Mouse (Mus musculus) frontal cortex, postnatal 14 days (tissue): Measurements from ENCODE around the gene Gm42372.

ENCODE experiments used
- DNase-seq, 2 experiments: peaks; one replicate each; pipeline ENCODE4 v3.0.0; 2022; ENCODE audit warnings: low spot score in 2 of 2

Gm42372 gene

DNA sequence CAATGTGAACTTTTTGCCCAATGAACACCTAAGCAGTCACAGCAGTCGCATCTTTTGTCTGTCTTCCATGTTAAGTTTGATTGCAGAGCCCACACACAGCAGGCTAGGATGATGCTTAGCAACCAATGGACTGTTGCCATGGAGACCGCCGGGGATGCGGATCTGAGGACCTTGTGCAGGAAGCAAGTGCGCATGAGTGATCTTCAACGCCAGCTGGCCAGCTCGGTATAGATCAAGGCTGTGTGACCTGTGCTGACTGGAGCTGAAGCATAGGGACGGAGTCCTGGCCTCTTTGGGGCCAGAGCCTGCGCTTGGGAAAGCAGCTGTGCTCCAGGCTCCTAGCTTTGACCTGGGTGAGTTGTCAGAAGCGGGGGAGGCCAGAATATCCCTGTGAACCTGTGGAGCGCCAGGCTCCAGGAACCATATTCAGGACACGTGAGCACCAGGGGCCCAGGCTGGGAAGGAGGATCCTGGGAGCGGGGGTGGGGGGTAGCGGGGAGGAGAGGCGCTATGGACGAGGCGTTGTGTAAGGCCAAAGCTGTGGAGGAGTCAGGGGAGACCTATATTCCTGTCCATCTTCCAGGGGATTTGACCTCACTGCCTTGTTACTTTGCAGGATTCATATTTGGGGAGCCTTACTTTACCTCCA lies 23.2 kb upstream of the Gm42372 start, which contains the start of gene Pnmal1:
Gene Pnmal1 (plus strand): TSS at position 141 of the 649 bp plus-strand sequence.
- peak; percentile 90 to 91 for DNase-seq

DNA sequence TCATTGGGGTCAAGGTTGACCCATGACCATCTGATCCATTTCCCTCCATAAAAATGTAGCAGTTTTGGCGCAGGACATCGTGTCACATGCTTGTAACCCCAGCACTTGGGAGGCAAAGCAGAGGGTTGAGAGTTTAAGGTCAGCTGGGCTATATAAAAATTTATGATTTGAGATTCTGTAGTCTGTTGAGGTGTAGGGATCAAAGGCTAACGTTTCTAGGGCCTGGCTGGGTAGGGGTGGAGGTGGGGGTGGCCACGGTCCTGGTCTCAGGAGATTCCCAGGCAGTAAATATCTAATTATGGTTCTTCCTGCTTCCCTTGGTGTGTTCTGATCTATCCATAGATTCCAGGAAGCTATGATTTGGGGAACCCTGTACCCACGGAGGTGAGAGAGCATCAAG lies 21.2 kb upstream of the Gm42372 start:
- no peak for DNase-seq

DNA sequence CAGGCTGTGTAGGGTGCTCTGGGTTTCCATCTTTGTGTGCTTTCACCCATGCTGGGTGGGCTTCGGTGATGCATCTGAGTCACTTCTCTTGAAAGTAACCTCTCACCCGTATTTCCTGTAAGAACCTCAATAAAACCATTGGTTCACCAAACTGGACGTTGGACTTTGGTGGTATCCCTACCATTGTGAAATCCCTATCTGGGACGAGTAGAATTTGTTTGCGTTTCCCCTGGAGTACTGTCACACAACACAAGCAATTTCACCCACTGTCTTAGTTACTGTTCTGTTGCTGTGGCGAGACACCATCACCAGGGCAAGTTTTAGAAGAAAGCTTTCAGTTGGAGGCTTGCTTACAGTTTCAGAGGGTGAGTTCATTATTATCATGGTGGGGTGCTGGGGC lies 14.5 kb upstream of the Gm42372 start:
- DNase-seq: no peak

DNA sequence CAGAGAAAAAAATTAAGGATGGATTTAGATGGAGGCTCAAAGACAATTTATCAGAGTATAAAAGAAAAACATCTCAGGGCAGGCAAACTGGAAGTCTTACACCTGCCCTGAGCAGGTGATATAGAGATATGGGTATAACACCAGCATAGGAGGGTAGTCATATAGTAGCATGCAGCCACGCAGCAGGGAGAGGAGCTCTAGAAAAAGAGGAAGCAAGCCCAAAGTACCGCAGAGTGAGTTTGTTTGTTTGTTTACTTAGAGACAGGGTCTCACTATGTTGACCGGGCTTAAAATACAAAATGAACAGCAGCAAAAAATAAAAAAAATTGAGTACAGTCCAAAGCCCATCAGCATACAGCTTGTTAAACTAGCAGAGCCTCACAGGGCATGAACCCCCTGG lies 11.7 kb upstream of the Gm42372 start:
- DNase-seq: no peak

DNA sequence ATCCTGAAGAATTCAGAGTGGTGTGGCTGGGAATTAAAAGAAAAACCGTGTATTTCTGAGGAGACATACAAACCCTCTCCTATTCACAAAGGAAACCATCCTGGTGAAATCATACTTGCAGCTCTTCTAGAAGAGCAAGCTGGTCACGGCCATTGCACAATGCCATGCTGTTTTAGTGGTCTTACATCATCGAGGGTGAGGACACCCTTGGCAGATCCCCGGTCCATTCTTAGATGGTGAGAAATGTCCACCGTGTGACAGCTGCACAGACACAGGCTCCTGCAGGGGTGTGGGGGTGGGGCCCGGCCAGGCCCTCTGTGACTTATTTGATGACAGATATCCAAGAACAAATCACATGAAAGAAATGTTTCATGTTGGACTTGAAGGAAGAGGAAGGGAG lies 8.9 kb upstream of the Gm42372 start:
- DNase-seq: no peak

DNA sequence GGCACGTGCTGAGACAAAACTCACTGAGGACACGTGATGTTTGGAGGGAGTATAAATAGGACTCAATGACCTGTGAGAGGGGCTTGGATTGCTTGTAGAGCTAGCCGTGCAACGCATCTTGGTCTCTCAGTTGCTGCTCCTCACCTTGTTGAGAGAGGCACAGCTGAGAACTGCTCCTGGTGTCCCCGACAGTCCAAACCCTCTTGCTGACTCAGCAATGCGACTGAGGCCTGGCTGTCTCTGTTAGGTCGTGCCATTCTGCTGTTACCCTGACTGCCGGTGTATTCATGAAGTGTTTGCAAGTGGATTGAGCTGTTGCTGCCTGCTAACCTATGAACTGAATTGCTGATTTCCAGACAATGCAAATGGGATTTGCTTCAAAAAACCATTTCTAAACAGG lies 6.6 kb upstream of the Gm42372 start:
- no peak for DNase-seq

DNA sequence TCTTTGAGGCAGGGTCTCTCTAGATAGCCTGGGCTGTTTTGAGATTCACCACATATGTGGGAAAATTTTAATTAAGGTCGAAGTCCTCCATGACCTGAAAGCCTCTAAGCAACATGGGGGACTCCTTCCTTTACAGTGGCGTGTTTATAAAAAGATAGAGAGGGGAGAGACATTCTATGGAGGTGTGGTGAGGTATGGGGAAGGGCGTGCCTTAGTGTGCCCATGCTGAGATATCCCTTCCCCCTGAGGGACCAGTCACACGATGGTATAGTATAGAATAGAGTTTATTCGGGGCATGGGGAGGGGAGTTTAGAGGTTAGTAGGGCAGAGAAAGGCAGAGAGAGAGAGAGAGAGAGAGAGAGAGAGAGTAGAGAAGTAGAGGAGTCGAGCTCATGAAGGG lies 4.7 kb upstream of the Gm42372 start:
- DNase-seq: no peak

DNA sequence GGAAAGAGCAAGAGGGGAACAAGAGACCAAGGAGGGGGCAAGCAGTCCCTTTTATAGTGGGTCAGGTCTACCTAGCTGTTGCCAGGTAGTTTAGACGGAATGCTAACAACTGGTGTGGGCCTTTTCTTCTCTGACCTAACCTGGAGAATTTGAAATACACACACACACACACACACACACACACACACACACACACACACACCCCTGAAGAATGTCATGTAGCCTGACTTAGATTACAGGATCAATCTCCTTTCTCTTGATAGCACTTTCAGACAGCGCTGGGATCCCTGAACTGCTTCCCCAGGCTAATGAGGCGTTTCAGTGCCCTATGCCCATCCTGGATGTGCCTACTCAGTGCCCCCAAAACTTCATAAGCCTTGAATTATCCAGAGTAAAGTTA lies 4.3 kb upstream of the Gm42372 start:
- DNase-seq: no peak

DNA sequence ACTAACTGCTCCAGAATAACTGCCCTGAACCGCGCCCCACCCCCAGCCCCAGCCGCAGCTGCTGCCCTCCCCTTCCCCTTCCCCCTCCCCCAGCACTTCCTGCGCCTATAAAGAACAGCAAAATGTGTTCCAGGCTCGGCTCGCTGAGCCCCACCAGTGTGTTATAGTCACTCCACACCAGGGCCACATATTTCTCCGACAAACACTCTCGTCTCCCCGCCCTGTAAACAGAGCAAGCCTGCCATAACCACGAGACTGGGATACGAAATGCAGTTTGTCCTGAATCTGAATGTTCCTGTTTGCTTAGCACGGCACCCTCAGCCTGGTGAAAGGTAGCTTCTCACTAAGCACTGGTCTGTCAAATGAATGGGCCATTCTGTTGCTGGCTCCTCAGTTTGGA lies 2.5 kb upstream of the Gm42372 start:
- peak in 1 of 2 experiments; percentile 24 for DNase-seq

DNA sequence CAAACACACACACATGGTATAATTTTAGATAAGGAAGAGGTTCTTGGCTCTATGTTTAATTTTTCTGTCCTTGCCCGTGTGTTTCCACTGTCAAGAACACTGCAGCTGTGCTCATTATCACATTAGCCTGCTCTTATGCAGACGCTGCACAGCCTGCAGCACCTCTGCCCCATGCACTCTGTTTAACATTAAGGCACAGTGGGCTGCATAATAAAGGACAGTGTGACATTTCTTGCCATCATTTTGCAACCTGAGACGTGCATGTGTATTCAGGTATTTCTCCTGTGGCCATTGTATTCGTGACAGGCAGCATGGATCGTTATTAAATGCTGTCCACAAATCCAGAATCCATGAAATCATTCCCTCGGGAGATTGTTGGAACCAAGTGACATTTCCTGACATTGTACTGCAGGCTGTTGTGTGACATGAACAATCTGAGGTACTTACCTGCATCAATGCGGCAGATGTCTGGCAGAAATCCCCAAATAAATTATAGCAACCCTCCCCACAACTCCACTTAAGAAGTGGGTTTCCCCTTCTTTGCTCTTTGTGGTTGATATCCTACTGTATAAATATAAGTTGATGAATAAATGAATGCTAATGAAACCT lies 4.8 kb downstream of the Gm42372 start:
- DNase-seq: no peak

DNA sequence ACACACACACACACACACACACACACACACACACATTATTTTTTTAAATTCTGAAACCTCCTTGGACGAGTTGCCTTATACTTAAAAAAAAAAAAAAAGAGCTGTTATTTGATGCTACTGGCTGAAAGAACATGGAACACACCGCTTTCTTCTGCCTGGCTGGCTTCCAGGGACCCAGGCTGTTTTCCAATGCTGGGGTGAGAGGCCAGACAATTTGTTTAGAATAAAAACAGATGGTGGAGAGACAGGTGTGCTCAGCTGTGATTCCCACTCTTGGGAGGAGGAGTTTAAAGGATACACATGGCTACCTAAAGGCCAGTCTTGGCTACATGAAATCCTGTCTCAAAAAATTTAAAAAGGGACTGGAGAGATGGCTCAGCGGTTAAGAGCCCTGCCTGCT lies 5.5 kb downstream of the Gm42372 start:
- no peak for DNase-seq

DNA sequence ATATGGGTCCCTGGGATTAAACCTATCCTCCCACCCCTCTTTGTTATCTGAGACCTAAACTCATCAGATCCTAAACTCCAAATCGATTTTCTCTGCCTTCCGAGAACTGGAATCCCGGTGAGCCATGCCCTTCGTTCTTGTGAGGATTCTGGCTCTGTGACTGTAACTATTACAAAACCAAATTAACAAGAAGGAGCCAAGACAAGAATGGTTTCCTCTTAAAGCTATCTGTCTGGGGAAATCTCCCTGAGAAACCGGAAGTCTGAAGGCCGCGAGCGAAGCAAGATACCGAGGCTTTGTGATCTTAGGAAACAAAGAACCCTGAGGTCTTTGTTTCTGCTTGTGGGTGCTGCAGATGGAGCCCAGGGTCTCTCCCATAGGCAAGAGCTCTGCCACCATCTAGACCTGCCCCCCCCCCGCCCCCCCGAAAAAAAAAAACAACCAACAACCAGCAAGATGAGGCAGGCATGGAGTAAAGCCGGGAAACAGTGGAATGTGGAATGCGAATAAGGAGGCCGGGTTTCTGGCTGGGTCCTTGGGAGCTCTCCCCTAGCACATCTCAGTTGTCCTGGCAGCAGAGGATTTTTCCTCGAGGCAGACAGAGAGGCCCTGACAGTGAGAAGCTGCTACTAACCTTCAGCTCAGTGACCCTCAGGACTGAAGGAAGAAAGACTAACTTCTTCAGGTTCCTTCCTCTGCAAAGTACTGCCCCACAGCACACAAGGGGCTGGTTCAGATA lies 7.3 kb downstream of the Gm42372 start:
- DNase-seq: no peak

DNA sequence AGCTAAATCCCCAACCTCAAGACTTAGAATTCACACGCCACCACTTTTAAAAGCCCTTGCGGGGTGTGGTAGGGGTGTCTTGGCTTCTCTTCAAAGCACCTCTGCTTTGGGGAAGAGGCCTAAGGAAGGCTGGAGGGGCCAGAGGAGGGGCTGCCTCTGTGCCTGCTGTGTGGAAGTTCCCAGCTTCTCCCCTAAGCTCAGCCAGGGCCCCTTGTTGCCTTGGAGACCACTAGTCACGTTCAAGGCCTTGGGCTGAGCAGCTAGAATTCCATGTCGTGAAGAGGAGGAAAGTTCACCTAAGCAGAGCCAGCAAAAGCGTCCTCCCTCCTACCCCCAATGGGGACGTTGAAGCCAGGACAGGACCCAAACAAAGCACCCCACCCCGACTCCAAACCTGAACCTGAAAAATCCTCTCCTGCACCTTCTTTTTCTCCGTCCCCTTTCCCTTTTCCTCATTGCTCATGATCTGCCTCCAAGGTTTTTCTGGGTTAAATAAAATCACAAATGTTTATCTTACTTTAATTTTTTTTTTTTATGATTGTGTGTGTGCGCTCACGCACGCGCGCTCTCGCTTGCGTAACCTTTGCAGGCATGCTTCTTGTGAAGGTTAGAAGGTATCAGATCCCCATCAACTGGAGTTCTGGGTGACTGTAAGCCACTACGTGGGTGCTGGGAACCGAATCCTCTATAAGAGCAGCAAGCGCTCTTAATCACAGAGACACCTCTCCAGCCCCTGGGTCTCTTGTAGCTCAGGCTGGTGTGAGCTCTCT lies 9.0 kb downstream of the Gm42372 start:
- no peak for DNase-seq

DNA sequence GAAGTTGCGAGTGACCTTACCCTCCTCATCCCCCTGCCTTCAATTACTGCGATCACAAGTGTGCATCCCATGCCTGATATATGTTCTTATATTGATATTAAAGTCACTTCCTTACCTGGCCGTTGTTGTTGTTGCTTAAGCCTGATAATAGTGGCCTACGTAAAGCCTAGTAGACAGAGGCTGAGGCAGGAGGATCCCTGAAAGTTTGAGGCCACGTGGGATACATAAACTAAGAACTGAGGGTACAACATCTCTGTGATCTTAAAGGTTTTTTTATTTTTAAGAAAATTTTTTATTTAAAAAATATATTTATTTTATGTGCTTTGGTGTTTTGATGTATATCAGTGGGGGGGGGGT lies 9.5 kb downstream of the Gm42372 start, which contains the start of gene Ccdc8:
Gene Ccdc8 (plus strand): TSS at position 258 of the 357 bp plus-strand sequence.
- DNase-seq: no peak

DNA sequence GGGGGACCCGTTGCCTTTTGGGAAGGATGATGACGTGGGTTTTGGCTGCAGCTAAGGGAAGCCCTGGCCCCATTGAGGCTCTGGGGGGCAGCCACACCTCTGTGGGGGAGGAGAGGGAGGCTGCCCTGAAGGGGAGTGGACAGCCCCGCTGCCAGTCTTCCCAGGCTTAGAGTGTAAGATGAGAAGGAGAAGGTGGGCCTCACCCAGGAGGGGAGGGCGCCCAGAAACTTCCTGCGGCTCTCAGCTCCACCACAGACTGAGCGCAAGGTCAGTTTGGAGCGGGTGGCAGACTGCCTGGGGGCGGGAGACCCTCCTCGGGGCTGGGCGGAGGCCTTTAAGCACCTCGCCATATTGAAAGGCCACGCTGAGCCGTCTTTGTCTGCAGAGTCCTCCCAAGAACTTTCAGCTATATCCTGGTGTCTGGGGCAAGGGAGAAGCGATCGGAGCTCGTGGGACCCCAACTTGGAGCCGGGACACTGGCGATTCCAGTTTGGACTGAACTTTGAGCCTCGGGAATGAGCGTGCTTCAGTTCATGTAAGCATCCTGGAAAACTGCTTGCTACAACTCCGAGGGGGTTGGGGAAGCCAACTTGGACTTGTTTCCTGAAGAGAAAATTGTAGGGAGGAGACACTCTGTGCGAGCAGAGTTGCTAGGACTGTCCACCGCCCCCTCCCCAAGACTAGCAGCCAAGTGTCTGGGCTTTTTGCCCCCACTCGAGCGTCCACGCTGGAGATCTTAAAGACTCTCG lies 10.9 kb downstream of the Gm42372 start:
- peak in 1 of 2 experiments; percentile 54 for DNase-seq

DNA sequence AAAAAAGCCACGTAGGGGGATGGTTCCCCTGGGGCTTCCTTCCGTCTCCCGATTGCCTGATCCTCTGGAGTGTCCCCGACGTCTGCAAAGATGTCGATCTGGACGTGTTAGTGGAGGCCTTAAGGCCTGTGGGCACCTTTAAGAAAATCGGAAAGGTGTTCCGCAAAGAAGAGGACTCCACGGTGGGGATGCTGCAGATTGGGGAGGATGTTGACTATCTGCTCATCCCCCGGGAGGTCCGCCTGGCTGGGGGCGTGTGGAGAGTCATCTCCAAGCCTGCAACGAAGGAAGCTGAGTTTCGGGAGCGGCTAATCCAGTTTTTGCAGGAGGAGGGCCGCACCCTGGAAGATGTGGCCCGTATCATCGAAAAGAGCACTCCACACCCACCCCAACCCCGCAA lies 11.5 kb downstream of the Gm42372 start:
- DNase-seq: no peak

DNA sequence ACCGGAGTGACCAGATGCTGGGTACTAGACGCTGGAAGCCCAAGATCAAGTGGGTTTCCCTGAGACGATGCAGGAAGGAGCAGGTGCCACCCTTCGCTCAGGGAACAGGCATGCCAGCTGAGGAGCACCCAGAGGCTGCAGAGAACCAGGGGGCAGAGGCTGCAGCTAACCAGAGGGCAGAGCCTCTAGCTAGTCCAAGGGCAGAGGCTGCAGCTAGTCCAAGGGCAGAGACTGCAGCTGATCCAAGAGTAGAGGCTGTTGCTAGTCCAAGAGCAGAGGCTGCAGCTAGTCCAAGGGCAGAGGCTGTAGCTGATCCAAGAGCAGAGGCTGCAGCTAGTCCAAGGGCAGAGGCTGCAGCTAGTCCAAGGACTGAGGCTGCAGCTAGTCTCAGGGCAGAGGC lies 12.5 kb downstream of the Gm42372 start:
- peak in 1 of 2 experiments; percentile 9 for DNase-seq

DNA sequence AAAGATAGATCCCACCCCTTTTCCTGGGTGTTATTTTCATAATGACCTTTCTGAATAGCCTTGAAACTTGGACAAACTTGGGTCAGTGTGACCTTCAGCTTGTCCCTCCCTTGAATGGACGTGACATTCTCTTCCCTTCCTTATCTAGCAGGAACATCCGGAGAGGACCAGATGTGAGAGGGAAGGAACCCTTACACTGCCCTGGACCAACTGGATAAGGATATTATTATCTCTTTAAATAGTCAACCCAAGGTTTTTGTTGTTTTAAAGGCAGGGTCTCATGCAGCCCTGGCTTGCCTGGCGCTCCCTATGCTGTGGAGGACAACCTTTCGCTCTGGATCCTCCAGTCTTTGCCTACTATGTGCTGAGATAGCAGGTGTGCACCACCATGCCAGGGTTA lies 16.3 kb downstream of the Gm42372 start:
- no peak for DNase-seq

DNA sequence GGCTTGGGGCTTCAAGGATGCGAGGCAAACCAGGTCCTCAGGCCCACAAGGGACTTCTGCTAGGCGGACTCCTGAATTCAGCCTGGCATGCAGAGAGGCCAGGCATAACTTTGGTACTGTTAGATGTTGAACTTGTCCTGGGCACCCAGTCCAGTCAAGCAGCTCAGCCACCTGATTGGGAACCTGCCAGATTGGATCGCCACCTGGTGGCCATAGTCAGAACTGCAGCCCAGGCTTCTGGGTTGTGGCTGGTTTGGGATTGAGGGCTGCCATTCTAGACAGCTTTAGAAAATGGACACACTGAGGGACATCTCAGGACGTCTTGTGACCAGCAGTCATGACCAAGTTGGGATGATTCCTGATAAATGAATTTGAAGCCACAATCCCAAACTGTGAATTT lies 16.8 kb downstream of the Gm42372 start:
- peak; percentile 77 to 90 for DNase-seq

DNA sequence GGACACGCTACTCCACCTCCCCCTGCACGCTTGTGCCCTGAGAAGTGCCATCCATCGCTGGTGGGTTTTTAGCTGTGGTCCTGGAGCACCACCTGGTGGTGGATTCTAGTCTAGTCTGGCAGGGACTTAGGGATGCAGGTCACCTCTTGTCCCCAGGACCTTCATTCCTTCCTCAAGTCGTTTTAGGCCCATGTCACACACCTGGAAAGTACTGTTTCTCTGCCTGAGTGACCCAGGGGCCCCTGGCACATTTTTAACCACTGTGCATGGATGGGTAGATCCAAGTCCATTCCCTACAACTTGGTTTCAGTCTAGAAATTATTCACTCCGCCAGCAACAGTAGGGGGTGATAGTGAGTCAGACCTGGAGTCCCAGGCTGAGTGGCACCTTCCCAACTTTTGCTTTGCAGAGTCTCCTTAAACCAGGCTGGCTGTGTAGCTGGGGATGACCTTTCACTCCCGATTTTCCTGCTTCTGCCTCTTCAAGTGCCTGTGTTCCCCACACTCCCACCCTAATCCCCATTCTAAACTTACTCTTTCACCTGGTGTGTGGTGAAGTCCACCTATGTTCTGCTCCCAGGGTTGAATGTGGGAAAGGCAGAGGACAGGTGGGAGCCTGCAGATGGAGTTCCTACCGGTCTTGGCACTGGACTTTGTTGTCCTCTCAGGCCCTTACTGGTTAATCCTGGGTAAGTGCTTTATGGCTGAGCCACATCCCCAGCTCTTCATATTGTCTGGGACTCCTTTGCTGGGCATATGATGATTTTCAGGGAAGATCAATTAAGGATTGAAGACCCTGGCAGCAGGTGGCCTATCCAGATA lies 19.7 kb downstream of the Gm42372 start:
- DNase-seq: peak; percentile 72 to 76
